23 mouse cellular contexts compared by ENCODE assay signal in the genomic region with DNA sequence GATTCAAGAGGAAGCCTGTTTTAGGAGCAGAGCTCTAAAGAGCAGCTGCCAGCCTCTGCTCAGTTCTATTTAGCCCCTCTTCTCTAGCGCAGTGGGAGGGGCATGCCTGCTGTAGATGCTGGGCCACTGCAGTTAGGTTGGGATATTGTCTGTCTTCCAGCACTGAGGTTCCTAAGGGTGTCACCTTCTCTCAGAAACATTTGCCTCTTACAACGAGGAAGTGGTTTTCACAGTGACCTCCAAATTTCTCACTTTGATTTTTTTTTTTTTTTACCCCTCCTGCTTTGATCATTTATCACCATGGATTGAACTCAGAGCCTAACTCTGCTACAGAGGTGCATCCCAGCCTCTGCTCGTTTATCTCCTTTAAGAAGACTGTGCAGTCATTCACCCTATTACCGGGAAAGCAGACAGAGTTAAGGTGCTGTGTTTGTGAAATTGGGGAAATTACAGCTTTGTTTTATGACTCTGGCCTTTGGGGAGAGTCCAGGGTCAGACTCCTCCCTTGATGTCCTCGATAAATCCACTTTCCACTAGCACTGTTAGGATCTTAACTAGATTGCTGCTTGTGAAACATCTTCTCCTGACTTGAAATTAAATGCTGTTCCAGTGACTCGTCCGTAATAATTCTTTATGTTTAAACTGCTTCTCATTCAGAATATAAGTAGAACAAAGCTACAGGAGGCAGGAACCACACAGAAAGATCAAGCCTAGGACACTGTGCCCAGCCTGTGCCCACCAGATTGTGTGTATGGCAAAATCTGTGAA.
DNase-seq lines count a peak whose midpoint lies in the region; ATAC-seq lines count a peak whose summit lies in the region.
"Had no signal": no experiment of that assay in that cellular context is flagged by ENCODE, and none has a peak within 500 bp of the region (broad histone marks: within the 10 kb centered on the region; RNA-seq: fewer than 3 reads in every experiment).

No protein-coding gene starts in this region.

- H3K9ac ChIP-seq in neural tube, embryonic 15.5 days (replicated peaks) = no peak overlapping the region
- no peak overlapping the region for H3K9ac ChIP-seq in forebrain, embryonic 15.5 days (replicated peaks)
- H3K9ac ChIP-seq: forebrain, embryonic 13.5 days; limb, embryonic 13.5 days; liver, embryonic 15.5 days had no signal

- no peak overlapping the region for H3K4me3 ChIP-seq in neural tube, embryonic 15.5 days (replicated peaks)
- H3K4me3 ChIP-seq in forebrain, embryonic 15.5 days = no peak overlapping the region
- H3K4me3 ChIP-seq: erythroblast, embryonic 14.5 days; forebrain, embryonic 13.5 days; hindbrain, embryonic 10.5 days; limb, embryonic 13.5 days; liver, embryonic 15.5 days; megakaryocyte, embryonic 14.5 days had no signal

- no peaks in the 10 kb centered on the region for H3K9me3 ChIP-seq in neural tube, embryonic 15.5 days (replicated peaks)
- no peaks in the 10 kb centered on the region for H3K9me3 ChIP-seq in forebrain, embryonic 15.5 days
- H3K9me3 ChIP-seq: forebrain, embryonic 13.5 days; hindbrain, embryonic 10.5 days; limb, embryonic 13.5 days; liver, embryonic 15.5 days; megakaryocyte, embryonic 14.5 days had no signal

- peaks cover 40% of the 10 kb centered on the region for H3K4me1 ChIP-seq in neural tube, embryonic 15.5 days
- peaks cover 13% of the 10 kb centered on the region for H3K4me1 ChIP-seq in forebrain, embryonic 15.5 days

- no peaks in the 10 kb centered on the region for H3K27me3 ChIP-seq in neural tube, embryonic 15.5 days (replicated peaks)
- H3K27me3 ChIP-seq in forebrain, embryonic 15.5 days = no peaks in the 10 kb centered on the region
- H3K27me3 ChIP-seq: forebrain, embryonic 13.5 days; limb, embryonic 13.5 days; liver, embryonic 15.5 days had no signal

- H3K36me3 ChIP-seq in neural tube, embryonic 15.5 days = no peaks in the 10 kb centered on the region
- H3K36me3 ChIP-seq in forebrain, embryonic 15.5 days = no peaks in the 10 kb centered on the region
- H3K36me3 ChIP-seq: hindbrain, embryonic 10.5 days; limb, embryonic 13.5 days; liver, embryonic 15.5 days had no signal

- peak; percentile 61 for DNase-seq in adrenal gland, adult 8-10 months
- DNase-seq in adrenal gland, postnatal 10 days = no peak
- DNase-seq in thymus, postnatal 0 days (ENCODE audit: low spot score) = peak; percentile 40
- DNase-seq in thymus, adult 18-20 months = no peak
- no peak for DNase-seq in spleen, postnatal 14 days (ENCODE audit: low spot score in 2 of 2)
- DNase-seq: cerebellum, adult 9-10 months; gastrocnemius, postnatal 25 days; kidney, adult 8-10 months; kidney, postnatal 36 days; midbrain, embryonic 14.5 days; right cerebral cortex, postnatal 25 days had no signal

- peak; percentile 55 for ATAC-seq in megakaryocyte, adult 5-6 weeks (ENCODE audit: poor library complexity, severe bottlenecking)
- ATAC-seq in neural tube, embryonic 15.5 days (ENCODE audit: low FRiP score) = no peak
- ATAC-seq in forebrain, embryonic 15.5 days (replicated peaks) = no peak
- ATAC-seq: forebrain, embryonic 13.5 days; hindbrain, postnatal 0 days; lung, postnatal 0 days had no signal

- H3K27ac ChIP-seq in neural tube, embryonic 15.5 days (replicated peaks) = no peak overlapping the region
- no peak overlapping the region for H3K27ac ChIP-seq in forebrain, embryonic 15.5 days (replicated peaks)
- H3K27ac ChIP-seq: forebrain, embryonic 13.5 days; hindbrain, embryonic 10.5 days; hindbrain, postnatal 0 days; limb, embryonic 13.5 days; liver, embryonic 15.5 days; stomach, postnatal 0 days had no signal

- 47% methylated on average over 7 of the region's 7 CpGs for WGBS in neural tube, embryonic 15.5 days
- 74% methylated on average over 7 of the region's 7 CpGs for WGBS in forebrain, embryonic 15.5 days

- H3K4me2 ChIP-seq in neural tube, embryonic 15.5 days = no peak overlapping the region
- no peak overlapping the region for H3K4me2 ChIP-seq in forebrain, embryonic 15.5 days (replicated peaks)
- H3K4me2 ChIP-seq: forebrain, embryonic 13.5 days; limb, embryonic 13.5 days; liver, embryonic 15.5 days had no signal

Comparison
In these comparisons a context has a peak if more than half of its experiments do, and no peak if none do; other contexts are left out.
1. DNase-seq: peak in adrenal gland, adult 8-10 months (single experiment) and thymus, postnatal 0 days (single experiment); none in adrenal gland, postnatal 10 days (single experiment), thymus, adult 18-20 months (0 of 2) and spleen, postnatal 14 days (0 of 2).